15 mouse cellular contexts compared by ENCODE assay signal in genomic region chr2:121764851-121765250, GRCm38 (mm10).
"Had no signal": no experiment of that assay in that cellular context is flagged by ENCODE, and none has a peak within 500 bp of the region (broad histone marks: within the 10 kb centered on the region; RNA-seq: fewer than 3 reads in every experiment).

No protein-coding gene starts in this region.

- DNase-seq: kidney, adult 18-20 months; kidney, adult 9 months; kidney, postnatal 25 days; layer of hippocampus, adult 9-11 months; liver; liver, embryonic 13.5 days; lung, adult 2 months; lung, postnatal 14 days; lung, postnatal 4 days; right cerebral cortex, adult 18-20 months; right cerebral cortex, postnatal 14 days; right cerebral cortex, postnatal 4 days; thymus, adult 2 months; thymus, postnatal 14 days; thymus, postnatal 4 days had no signal
